Mouse (Mus musculus) C2C12 (cell line): ENCODE results near the gene Kidins220. TPM values are rescaled to one million over a fixed set of nuclear protein-coding genes. Genes with fewer than 3 reads are reported as not detected.

Experiments used
- H3K27me3 ChIP-seq: one replicate; pipeline ENCODE4 v1.6.1; 2011; ENCODE audit not compliant: control insufficient read depth, insufficient read depth, insufficient read length
- H3K36me3 ChIP-seq: one replicate; pipeline ENCODE4 v1.6.1; 2011; ENCODE audit not compliant: control insufficient read depth, insufficient read depth
- H3K4me3 ChIP-seq: one replicate; pipeline ENCODE4 v1.5.1; 2011; ENCODE audit warnings: mild to moderate bottlenecking, control low read depth; ENCODE audit not compliant: poor library complexity, insufficient read depth, severe bottlenecking
- H3K79me2 ChIP-seq: one replicate; pipeline ENCODE4 v1.6.1; 2011; ENCODE audit not compliant: control insufficient read depth, insufficient read depth
- H3K79me3 ChIP-seq: one replicate; pipeline ENCODE4 v1.6.1; 2011; ENCODE audit warnings: low read depth, control low read depth
- H3ac ChIP-seq: one replicate; pipeline ENCODE3; 2011; ENCODE audit warnings: low read depth; ENCODE audit not compliant: control insufficient read depth, insufficient read length
- CEBPB ChIP-seq: IDR thresholded peaks from one replicate; pipeline ENCODE4 v1.6.1; 2011; ENCODE audit warnings: low read depth, mild to moderate bottlenecking, control low read depth, moderate library complexity
- CTCF ChIP-seq: IDR thresholded peaks from one replicate; pipeline ENCODE4 v1.5.1; 2011; ENCODE audit not compliant: control insufficient read depth, insufficient read depth, insufficient read length
- FOSL1 ChIP-seq: IDR thresholded peaks from one replicate; pipeline ENCODE4 v1.8.0; 2011; ENCODE audit warnings: mild to moderate bottlenecking, low read length; ENCODE audit not compliant: poor library complexity, insufficient read depth, severe bottlenecking
- MAX ChIP-seq: IDR thresholded peaks from one replicate; pipeline ENCODE4 v1.6.1; 2011; ENCODE audit warnings: mild to moderate bottlenecking, control low read depth
- MYOD1 ChIP-seq: IDR thresholded peaks from one replicate; pipeline ENCODE4 v1.6.1; 2011; ENCODE audit warnings: low read depth; ENCODE audit not compliant: control insufficient read depth, insufficient read length
- MYOG ChIP-seq: IDR thresholded peaks from one replicate; pipeline ENCODE4 v1.6.1; 2011; ENCODE audit not compliant: control insufficient read depth, insufficient read length; ENCODE audit errors: extremely low read depth
- USF1 ChIP-seq: IDR thresholded peaks from one replicate; pipeline ENCODE4 v1.6.1; 2011; ENCODE audit warnings: low read depth, mild to moderate bottlenecking, control low read depth, moderate library complexity
- polyA plus RNA-seq: library from polyadenylated mRNA; unstranded; fragments of >200 nt; fragmentation: generic; extraction: Trizol; gene quantifications from one replicate; pipeline ENCODE4 v1.2.1, GENCODE M21; 2012; ENCODE audit warnings: missing spikeins

Kidins220 gene
- polyA plus RNA-seq, 1 experiment: 8.9 TPM

- peaks cover 32% of the 10 kb centered on the region for H3K36me3 ChIP-seq
- no peaks in the 10 kb centered on the region for H3K79me2 ChIP-seq
- H3ac ChIP-seq: no peak overlapping the region
- H3K79me3 ChIP-seq: no peaks in the 10 kb centered on the region
- H3K27me3 ChIP-seq: no peaks in the 10 kb centered on the region
- no peak for TF ChIP-seq CTCF
- no peak for TF ChIP-seq FOSL1
- H3K4me3 ChIP-seq: no peak overlapping the region
These were observed 84.9 kb downstream of the Kidins220 start for GRCm38 (mm10) chr12:25059487-25060200.

GRCm38 (mm10) chr12:25060901-25061300 is 86.2 kb downstream of the Kidins220 start:
- H3K4me3 ChIP-seq: no peak overlapping the region
- H3ac ChIP-seq: no peak overlapping the region
- TF ChIP-seq USF1 (no peak), CTCF (no peak), MYOG (no peak), CEBPB (no peak)
- no peaks in the 10 kb centered on the region for H3K79me3 ChIP-seq
- H3K79me2 ChIP-seq: no peaks in the 10 kb centered on the region
- H3K27me3 ChIP-seq: no peaks in the 10 kb centered on the region
- H3K36me3 ChIP-seq: peaks cover 24% of the 10 kb centered on the region

- Histone ChIP-seq H3K79me2 (no peaks in the 10 kb centered on the region), H3K79me3 (no peaks in the 10 kb centered on the region), H3K27me3 (no peaks in the 10 kb centered on the region), H3ac (no peak overlapping the region), H3K4me3 (no peak overlapping the region), H3K36me3 (peaks cover 15% of the 10 kb centered on the region)
- TF ChIP-seq MYOD1: no peak
- TF ChIP-seq USF1: no peak
- TF ChIP-seq CEBPB: no peak
- no peak for TF ChIP-seq MYOG
- no peak for TF ChIP-seq CTCF
- no peak for TF ChIP-seq MAX
- TF ChIP-seq FOSL1: no peak
These were observed 87.5 kb downstream of the Kidins220 start for GRCm38 (mm10) chr12:25062264-25062663.

GRCm38 (mm10) chr12:25073374-25073773 is 98.6 kb downstream of the Kidins220 start:
- no peak for TF ChIP-seq CTCF
- no peak for TF ChIP-seq MYOG
- TF ChIP-seq USF1: no peak
- TF ChIP-seq MAX: no peak
- no peak for TF ChIP-seq MYOD1
- no peak for TF ChIP-seq CEBPB
- TF ChIP-seq FOSL1: no peak

GRCm38 (mm10) chr12:25074344-25074743 is 99.6 kb downstream of the Kidins220 start:
- H3K27me3 ChIP-seq: no peaks in the 10 kb centered on the region
- no peak for TF ChIP-seq MAX
- no peak for TF ChIP-seq USF1
- TF ChIP-seq CTCF: no peak
- TF ChIP-seq MYOD1: no peak
- no peak for TF ChIP-seq CEBPB
- TF ChIP-seq MYOG: no peak
- no peak for TF ChIP-seq FOSL1
- H3K4me3 ChIP-seq: no peak overlapping the region
- H3K79me2 ChIP-seq: no peaks in the 10 kb centered on the region
- no peaks in the 10 kb centered on the region for H3K79me3 ChIP-seq
- no peak overlapping the region for H3ac ChIP-seq
- H3K36me3 ChIP-seq: no peaks in the 10 kb centered on the region

More at GRCm38 (mm10) chr12:25073374-25073773, 98.6 kb downstream of the Kidins220 start:
- Histone ChIP-seq H3K27me3 (no peaks in the 10 kb centered on the region), H3ac (no peak overlapping the region), H3K4me3 (no peak overlapping the region), H3K79me2 (no peaks in the 10 kb centered on the region), H3K36me3 (no peaks in the 10 kb centered on the region), H3K79me3 (no peaks in the 10 kb centered on the region)
